Mouse (Mus musculus) forebrain, embryonic 14.5 days (tissue): ENCODE measurements at regions not wholly inside any gene's neighbourhood (a gene's known extent, or its start where the extent isn't known, plus 50 kb on each side); places are given as distances from the start of the nearest gene placed in this dataset.

ENCODE experiments used
- ATAC-seq: fragments of 200-750 bp; cut with Nextera tagmentation; 2 replicates; pipeline ENCODE4 v1.8.0; 2017; ENCODE audit warnings: mild to moderate bottlenecking, moderate library complexity
- DNase-seq: peaks from one replicate; pipeline ENCODE4 v3.0.0-alpha.2; 2015; ENCODE audit warnings: low spot score
- H3K27ac ChIP-seq: fragments of 300-500 bp; sonication (generic); 2 replicates; pipeline ENCODE4 v1.5.1; 2014; ENCODE audit warnings: low read depth, mild to moderate bottlenecking, control low read depth, low read length, moderate library complexity
- H3K27me3 ChIP-seq: fragments of 300-500 bp; sonication (generic); replicated peaks from 2 replicates; pipeline ENCODE4 v1.6.1; 2014; ENCODE audit warnings: low read length, control low read depth, mixed read lengths; ENCODE audit not compliant: control insufficient read depth, insufficient read depth
- H3K36me3 ChIP-seq: fragments of 300-500 bp; sonication (generic); 2 replicates; pipeline ENCODE4 v1.6.1; 2014; ENCODE audit warnings: low read length, control low read depth; ENCODE audit not compliant: control insufficient read depth, insufficient read depth
- H3K4me1 ChIP-seq: fragments of 300-500 bp; sonication (generic); 2 replicates; pipeline ENCODE4 v1.6.1; 2014; ENCODE audit warnings: antibody characterized with exemption, low read length, control low read depth; ENCODE audit not compliant: control insufficient read depth, insufficient read depth
- H3K4me2 ChIP-seq: fragments of 300-500 bp; sonication (generic); 2 replicates; pipeline ENCODE4 v1.6.1; 2014; ENCODE audit warnings: mild to moderate bottlenecking, control low read depth, low read length
- H3K4me3 ChIP-seq: fragments of 300-500 bp; sonication (generic); 2 replicates; pipeline ENCODE4 v1.5.1; 2014; ENCODE audit warnings: low read depth, low read length, control low read depth
- H3K9ac ChIP-seq: fragments of 300-500 bp; sonication (generic); 2 replicates; pipeline ENCODE4 v1.6.1; 2014; ENCODE audit warnings: mild to moderate bottlenecking, low read length, control low read depth, moderate library complexity
- H3K9me3 ChIP-seq: fragments of 300-500 bp; sonication (generic); replicated peaks from 2 replicates; pipeline ENCODE4 v1.6.1; 2016; ENCODE audit warnings: low read length, control low read depth, mixed read lengths; ENCODE audit not compliant: control insufficient read depth
- WGBS: fragments of 180-500 bp; shearing (Covaris S2); extraction: QIAGEN DNeasy Blood & Tissue Kit; methylation state at CpG from one replicate; pipeline ENCODE4 v1.1.7; 2014; 5-methylcytosine and 5-hydroxymethylcytosine counted together

GRCm38 (mm10) chr10:57095920-57096319 lies 390.3 kb upstream of the Hsf2 start:
- ATAC-seq = peak; percentile 70

GRCm38 (mm10) chr10:57113359-57113758 lies 372.8 kb upstream of the Hsf2 start:
- Histone ChIP-seq H3K4me3 (no peak overlapping the region), H3K36me3 (no peaks in the 10 kb centered on the region), H3K4me2 (no peak overlapping the region), H3K27ac (no peak overlapping the region), H3K27me3 (no peaks in the 10 kb centered on the region), H3K9me3 (no peaks in the 10 kb centered on the region), H3K9ac (no peak overlapping the region), H3K4me1 (no peaks in the 10 kb centered on the region)
- WGBS = 100% methylated on average over 2 of the region's 2 CpGs
- DNase-seq (no peak), ATAC-seq (no peak)

More at GRCm38 (mm10) chr10:57095920-57096319, 390.3 kb upstream of the Hsf2 start:
- DNase-seq = peak; percentile 58
- Histone ChIP-seq H3K4me1 (no peaks in the 10 kb centered on the region), H3K9ac (no peak overlapping the region), H3K27me3 (no peaks in the 10 kb centered on the region), H3K27ac (no peak overlapping the region), H3K4me3 (no peak overlapping the region), H3K36me3 (no peaks in the 10 kb centered on the region), H3K4me2 (no peak overlapping the region), H3K9me3 (no peaks in the 10 kb centered on the region)
- WGBS = 50% methylated on average over 3 of the region's 3 CpGs

GRCm38 (mm10) chr10:57114696-57115271 lies 371.4 kb upstream of the Hsf2 start:
- WGBS = 93% methylated on average over 8 of the region's 8 CpGs
- H3K4me2 ChIP-seq = no peak overlapping the region
- ATAC-seq = no peak
- H3K9me3 ChIP-seq = no peaks in the 10 kb centered on the region
- DNase-seq = no peak
- no peak overlapping the region for H3K27ac ChIP-seq
- H3K4me3 ChIP-seq = no peak overlapping the region
- H3K4me1 ChIP-seq = no peaks in the 10 kb centered on the region
- H3K27me3 ChIP-seq = no peaks in the 10 kb centered on the region
- no peak overlapping the region for H3K9ac ChIP-seq
- no peaks in the 10 kb centered on the region for H3K36me3 ChIP-seq

- Histone ChIP-seq H3K9ac (no peak overlapping the region), H3K4me1 (no peaks in the 10 kb centered on the region), H3K36me3 (no peaks in the 10 kb centered on the region), H3K4me3 (no peak overlapping the region), H3K27ac (no peak overlapping the region), H3K9me3 (no peaks in the 10 kb centered on the region), H3K27me3 (no peaks in the 10 kb centered on the region), H3K4me2 (no peak overlapping the region)
- DNase-seq = peak; percentile 20
- WGBS = 83% methylated on average over 1 of the region's 1 CpGs
- ATAC-seq = no peak
Observed at GRCm38 (mm10) chr10:57121514-57121913, 364.7 kb upstream of the Hsf2 start.

- Histone ChIP-seq H3K27ac (no peak overlapping the region), H3K4me2 (no peak overlapping the region), H3K27me3 (no peaks in the 10 kb centered on the region), H3K4me3 (no peak overlapping the region), H3K9ac (no peak overlapping the region), H3K9me3 (no peaks in the 10 kb centered on the region), H3K36me3 (no peaks in the 10 kb centered on the region), H3K4me1 (no peaks in the 10 kb centered on the region)
- ATAC-seq = no peak
- 78% methylated on average over 3 of the region's 3 CpGs for WGBS
- DNase-seq = no peak
Observed at GRCm38 (mm10) chr10:57127185-57127584, 359.0 kb upstream of the Hsf2 start.

- WGBS = 81% methylated on average over 4 of the region's 4 CpGs
- Histone ChIP-seq H3K9me3 (no peaks in the 10 kb centered on the region), H3K27me3 (no peaks in the 10 kb centered on the region), H3K36me3 (no peaks in the 10 kb centered on the region), H3K4me1 (no peaks in the 10 kb centered on the region), H3K4me2 (no peak overlapping the region), H3K27ac (no peak overlapping the region), H3K4me3 (no peak overlapping the region), H3K9ac (no peak overlapping the region)
- ATAC-seq (no peak), DNase-seq (no peak)
Observed at GRCm38 (mm10) chr10:57156426-57156825, 329.8 kb upstream of the Hsf2 start.

- H3K4me2 ChIP-seq = no peak overlapping the region
- ATAC-seq (no peak), DNase-seq (no peak)
- no peaks in the 10 kb centered on the region for H3K4me1 ChIP-seq
- 90% methylated on average over 9 of the region's 9 CpGs for WGBS
- no peak overlapping the region for H3K9ac ChIP-seq
- no peaks in the 10 kb centered on the region for H3K36me3 ChIP-seq
- H3K27me3 ChIP-seq = no peaks in the 10 kb centered on the region
- H3K27ac ChIP-seq = no peak overlapping the region
- no peaks in the 10 kb centered on the region for H3K9me3 ChIP-seq
- H3K4me3 ChIP-seq = no peak overlapping the region
Observed at GRCm38 (mm10) chr10:57156912-57157311, 329.3 kb upstream of the Hsf2 start.

- DNase-seq = no peak
- no peak overlapping the region for H3K4me2 ChIP-seq
- no peak overlapping the region for H3K9ac ChIP-seq
- no peaks in the 10 kb centered on the region for H3K27me3 ChIP-seq
- H3K4me1 ChIP-seq = no peaks in the 10 kb centered on the region
- no peak overlapping the region for H3K4me3 ChIP-seq
- H3K9me3 ChIP-seq = no peaks in the 10 kb centered on the region
- H3K36me3 ChIP-seq = no peaks in the 10 kb centered on the region
- no peak overlapping the region for H3K27ac ChIP-seq
- no peak for ATAC-seq
Observed at GRCm38 (mm10) chr10:57160546-57160945, 325.6 kb upstream of the Hsf2 start.

GRCm38 (mm10) chr10:57163359-57163758 lies 322.8 kb upstream of the Hsf2 start:
- no peaks in the 10 kb centered on the region for H3K36me3 ChIP-seq
- H3K4me1 ChIP-seq = no peaks in the 10 kb centered on the region
- H3K4me2 ChIP-seq = no peak overlapping the region
- no peak for ATAC-seq
- WGBS = 91% methylated on average over 5 of the region's 5 CpGs
- H3K9ac ChIP-seq = no peak overlapping the region
- no peaks in the 10 kb centered on the region for H3K27me3 ChIP-seq
- H3K27ac ChIP-seq = no peak overlapping the region
- no peak overlapping the region for H3K4me3 ChIP-seq
- DNase-seq = no peak
- no peaks in the 10 kb centered on the region for H3K9me3 ChIP-seq
